Mouse (Mus musculus) midbrain, embryonic 13.5 days (tissue): ENCODE data around the gene Slbp. TPM values are rescaled to one million over a fixed set of nuclear protein-coding genes. Genes with fewer than 3 reads are reported as not detected.

Experiments used
- ATAC-seq: fragments of 200-750 bp; cut with Nextera tagmentation; 2 replicates; pipeline ENCODE4 v1.8.0; 2017; ENCODE audit warnings: mild to moderate bottlenecking, moderate TSS enrichment, moderate library complexity
- H3K27ac ChIP-seq: fragments of 300-500 bp; sonication (generic); 2 replicates; pipeline ENCODE4 v1.5.1; 2015; ENCODE audit warnings: inconsistent platforms, mild to moderate bottlenecking, moderate library complexity
- H3K27me3 ChIP-seq: fragments of 300-500 bp; sonication (generic); 2 replicates; pipeline ENCODE4 v1.6.1; 2015; ENCODE audit warnings: mild to moderate bottlenecking, inconsistent platforms
- H3K36me3 ChIP-seq: fragments of 300-500 bp; sonication (generic); 2 replicates; pipeline ENCODE4 v1.6.1; 2015; ENCODE audit warnings: mild to moderate bottlenecking, inconsistent platforms
- H3K4me1 ChIP-seq: fragments of 300-500 bp; sonication (generic); replicated peaks from 2 replicates; pipeline ENCODE4 v1.6.1; 2015; ENCODE audit warnings: inconsistent platforms
- H3K4me2 ChIP-seq: fragments of 300-500 bp; sonication (generic); replicated peaks from 2 replicates; pipeline ENCODE4 v1.6.1; 2015; ENCODE audit warnings: moderate library complexity, mild to moderate bottlenecking, inconsistent platforms
- H3K4me3 ChIP-seq: fragments of 300-500 bp; sonication (generic); replicated peaks from 2 replicates; pipeline ENCODE4 v1.5.1; 2015; ENCODE audit warnings: mild to moderate bottlenecking, inconsistent platforms
- H3K9ac ChIP-seq: fragments of 300-500 bp; sonication (generic); replicated peaks from 2 replicates; pipeline ENCODE4 v1.6.1; 2015; ENCODE audit warnings: mild to moderate bottlenecking, inconsistent platforms
- H3K9me3 ChIP-seq: fragments of 300-500 bp; sonication (generic); 2 replicates; pipeline ENCODE4 v1.6.1; 2016; ENCODE audit warnings: mild to moderate bottlenecking, inconsistent platforms
- WGBS: fragments of 180-500 bp; shearing (Covaris S2); methylation state at CpG from one replicate; pipeline ENCODE4 v1.1.7; 2015; 5-methylcytosine and 5-hydroxymethylcytosine counted together
- polyA plus RNA-seq: library from polyadenylated mRNA; unstranded; fragments of >200 nt; fragmentation: Nextera tagmentation; extraction: Ambion mirVana; gene quantifications from 2 replicates; pipeline ENCODE4 v1.2.1, GENCODE M21; 2015

The Slbp gene
- polyA plus RNA-seq, 1 experiment from 2014 or later: 143 TPM

DNA sequence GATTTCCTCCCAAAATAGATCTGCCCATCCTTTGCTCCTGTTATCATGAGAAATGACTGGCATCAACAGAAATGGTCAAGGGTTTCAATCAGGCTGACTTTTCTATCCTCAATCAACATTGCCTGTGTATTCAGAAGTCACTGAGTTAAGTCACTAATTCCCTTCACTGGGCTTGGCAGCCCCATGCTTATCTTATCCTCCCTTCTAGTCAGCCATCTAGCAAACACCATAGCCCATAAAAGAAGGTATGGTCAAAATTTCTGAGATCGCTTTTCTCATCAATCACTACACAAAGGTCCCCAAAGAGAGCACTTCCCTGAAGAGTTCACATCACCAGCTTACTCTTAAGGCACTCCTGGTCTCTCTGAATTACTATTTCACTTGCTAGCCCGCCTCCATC is 1.4 kb downstream of the Slbp start:
- peak overlapping the region; percentile 79 for H3K4me2 ChIP-seq
- whole genome bisulfite sequencing: 10% methylated on average over 2 of the region's 2 CpGs
- peak overlapping the region; percentile 96 for H3K27ac ChIP-seq
- peak overlapping the region; percentile 78 for H3K9ac ChIP-seq
- no peak for ATAC-seq
- peak overlapping the region; percentile 67 for H3K4me3 ChIP-seq
- H3K9me3 ChIP-seq: no peaks in the 10 kb centered on the region
- H3K36me3 ChIP-seq: peaks cover 55% of the 10 kb centered on the region
- H3K27me3 ChIP-seq: no peaks in the 10 kb centered on the region
- peaks cover 37% of the 10 kb centered on the region for H3K4me1 ChIP-seq

- H3K9ac ChIP-seq: no peak overlapping the region
- no peak for ATAC-seq
- no peak overlapping the region for H3K4me2 ChIP-seq
- no peaks in the 10 kb centered on the region for H3K27me3 ChIP-seq
- peaks cover 69% of the 10 kb centered on the region for H3K36me3 ChIP-seq
- H3K4me1 ChIP-seq: no peaks in the 10 kb centered on the region
- H3K9me3 ChIP-seq: no peaks in the 10 kb centered on the region
- H3K27ac ChIP-seq: no peak overlapping the region
- WGBS: 45% methylated on average over 3 of the region's 3 CpGs
- no peak overlapping the region for H3K4me3 ChIP-seq
Measured at GRCm38 (mm10) chr5:33640652-33641051, 11.7 kb downstream of the Slbp start.

- no peaks in the 10 kb centered on the region for H3K4me1 ChIP-seq
- H3K4me3 ChIP-seq: no peak overlapping the region
- H3K9ac ChIP-seq: peak overlapping the region; percentile 50
- H3K4me2 ChIP-seq: no peak overlapping the region
- no peaks in the 10 kb centered on the region for H3K27me3 ChIP-seq
- no peak for ATAC-seq
- no peaks in the 10 kb centered on the region for H3K9me3 ChIP-seq
- H3K27ac ChIP-seq: no peak overlapping the region
- 80% methylated on average over 4 of the region's 4 CpGs for WGBS
- H3K36me3 ChIP-seq: peaks cover 59% of the 10 kb centered on the region
Measured at GRCm38 (mm10) chr5:33638826-33639225, 13.5 kb downstream of the Slbp start.

DNA sequence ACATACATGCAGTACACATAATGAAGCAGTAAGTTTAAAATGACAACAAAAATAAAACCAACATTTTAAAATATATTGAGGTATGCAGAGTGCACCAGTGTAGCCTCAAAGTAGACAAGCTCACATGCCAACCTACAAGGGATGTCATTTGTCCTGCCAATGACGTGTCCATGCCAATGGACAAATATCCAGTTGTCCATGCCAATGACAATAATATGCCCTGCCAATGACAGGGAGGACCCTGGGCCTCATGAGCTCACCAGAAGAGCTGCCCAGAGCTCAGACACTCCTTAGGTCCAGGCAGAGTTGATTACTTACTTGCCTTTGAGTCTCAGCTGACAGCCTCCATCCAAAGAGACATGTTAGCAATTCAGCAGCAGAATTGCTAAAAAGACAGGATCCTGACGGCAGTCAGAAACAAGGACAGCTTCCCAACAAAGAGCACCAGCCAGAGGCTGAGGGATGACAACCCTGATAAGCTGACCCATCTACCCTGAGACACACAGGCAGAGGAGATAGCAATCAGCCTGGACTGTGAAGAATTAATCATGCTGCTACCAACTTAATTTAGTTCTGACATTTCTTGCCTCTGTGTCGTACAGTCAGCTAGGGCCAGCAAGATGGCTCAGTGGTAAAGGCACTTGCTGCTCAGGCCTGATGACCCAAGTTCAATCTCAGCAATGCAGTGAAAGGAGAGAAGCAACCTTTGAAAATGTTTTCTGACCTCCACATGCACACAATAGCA is 14.6 kb downstream of the Slbp start:
- 79% methylated on average over 3 of the region's 3 CpGs for WGBS
- no peaks in the 10 kb centered on the region for H3K9me3 ChIP-seq
- H3K4me2 ChIP-seq: no peak overlapping the region
- no peak for ATAC-seq
- no peaks in the 10 kb centered on the region for H3K27me3 ChIP-seq
- H3K4me3 ChIP-seq: no peak overlapping the region
- H3K27ac ChIP-seq: 0 out of 2 replicates have a peak overlapping the region, but pooled peaks have one; percentile 14
- no peaks in the 10 kb centered on the region for H3K4me1 ChIP-seq
- H3K36me3 ChIP-seq: peaks cover 48% of the 10 kb centered on the region
- H3K9ac ChIP-seq: no peak overlapping the region

- peaks cover 5% of the 10 kb centered on the region for H3K4me1 ChIP-seq
- H3K27me3 ChIP-seq: no peaks in the 10 kb centered on the region
- no peak overlapping the region for H3K4me3 ChIP-seq
- WGBS: 89% methylated on average over 3 of the region's 3 CpGs
- H3K9ac ChIP-seq: no peak overlapping the region
- no peak for ATAC-seq
- H3K4me2 ChIP-seq: no peak overlapping the region
- H3K27ac ChIP-seq: no peak overlapping the region
- H3K9me3 ChIP-seq: no peaks in the 10 kb centered on the region
- H3K36me3 ChIP-seq: peaks cover 29% of the 10 kb centered on the region
Measured at GRCm38 (mm10) chr5:33635361-33635760, 17.0 kb downstream of the Slbp start.

- no peak overlapping the region for H3K27ac ChIP-seq
- H3K36me3 ChIP-seq: peaks cover 9% of the 10 kb centered on the region; the same call in 1 of the 2 replicates
- no peaks in the 10 kb centered on the region for H3K9me3 ChIP-seq
- no peaks in the 10 kb centered on the region for H3K27me3 ChIP-seq
- no peak for ATAC-seq
- no peak overlapping the region for H3K4me3 ChIP-seq
- H3K4me2 ChIP-seq: no peak overlapping the region
- no peak overlapping the region for H3K9ac ChIP-seq
- WGBS: 90% methylated on average over 1 of the region's 1 CpGs
- peaks cover 23% of the 10 kb centered on the region for H3K4me1 ChIP-seq
Measured at GRCm38 (mm10) chr5:33632526-33632925, 19.8 kb downstream of the Slbp start.

- peaks cover 23% of the 10 kb centered on the region for H3K4me1 ChIP-seq
- ATAC-seq: no peak
- 84% methylated on average over 4 of the region's 4 CpGs for WGBS
Measured at GRCm38 (mm10) chr5:33630615-33631014, 21.8 kb downstream of the Slbp start.

GRCm38 (mm10) chr5:33630061-33630460 is 22.3 kb downstream of the Slbp start:
- Histone ChIP-seq H3K27ac (peak overlapping the region; percentile 41; the same call in 1 of the 2 replicates), H3K4me1 (peaks cover 23% of the 10 kb centered on the region), H3K36me3 (peaks cover 6% of the 10 kb centered on the region; the same call in 1 of the 2 replicates), H3K4me2 (peak overlapping the region; percentile 96), H3K27me3 (no peaks in the 10 kb centered on the region), H3K9ac (peak overlapping the region; percentile 56), H3K9me3 (no peaks in the 10 kb centered on the region), H3K4me3 (peak overlapping the region; percentile 85)
- ATAC-seq: peak; percentile 35
- 9% methylated on average over 9 of the region's 9 CpGs for WGBS

More at GRCm38 (mm10) chr5:33630615-33631014, 21.8 kb downstream of the Slbp start:
- peak overlapping the region; percentile 96 for H3K4me2 ChIP-seq
- H3K4me3 ChIP-seq: peak overlapping the region; percentile 85
- no peaks in the 10 kb centered on the region for H3K27me3 ChIP-seq
- no peaks in the 10 kb centered on the region for H3K9me3 ChIP-seq
- no peak overlapping the region for H3K27ac ChIP-seq
- peaks cover 6% of the 10 kb centered on the region; the same call in 1 of the 2 replicates for H3K36me3 ChIP-seq
- H3K9ac ChIP-seq: peak overlapping the region; percentile 56; the same call in 1 of the 2 replicates

GRCm38 (mm10) chr5:33629301-33629987 is 22.9 kb downstream of the Slbp start, which contains the start of the genes Fam53a and Gm9903:
Gene Fam53a (minus strand): TSS chr5:33629635.
Gene Gm9903 (plus strand): TSS chr5:33629925.
- Histone ChIP-seq H3K4me2 (peak within 1 kb of the TSS; percentile 96), H3K27me3 (no peaks in the 10 kb centered on the region), H3K4me1 (peaks cover 23% of the 10 kb centered on the region), H3K9me3 (no peaks in the 10 kb centered on the region), H3K27ac (peak within 1 kb of the TSS; percentile 88), H3K9ac (peak within 1 kb of the TSS; percentile 84), H3K36me3 (peaks cover under 1% of the 10 kb centered on the region; the same call in 1 of the 2 replicates), H3K4me3 (peak within 1 kb of the TSS; percentile 85)
- peak; percentile 97 for ATAC-seq
- WGBS: under 1% methylated on average over 96 of the region's 99 CpGs

GRCm38 (mm10) chr5:33628820-33629300 is 23.5 kb downstream of the Slbp start:
- Histone ChIP-seq H3K27me3 (no peaks in the 10 kb centered on the region), H3K4me3 (peak overlapping the region; percentile 85), H3K4me1 (peaks cover 23% of the 10 kb centered on the region), H3K9me3 (no peaks in the 10 kb centered on the region), H3K9ac (peak overlapping the region; percentile 84), H3K4me2 (peak overlapping the region; percentile 96), H3K27ac (peak overlapping the region; percentile 88), H3K36me3 (no peaks in the 10 kb centered on the region)
- WGBS: under 1% methylated on average over 24 of the region's 24 CpGs
- no peak for ATAC-seq

- 50% methylated on average over 4 of the region's 4 CpGs for WGBS
- H3K4me1 ChIP-seq: peaks cover 23% of the 10 kb centered on the region
- no peaks in the 10 kb centered on the region for H3K27me3 ChIP-seq
- ATAC-seq: no peak
- peak overlapping the region; percentile 96 for H3K4me2 ChIP-seq
- no peak overlapping the region for H3K9ac ChIP-seq
- no peaks in the 10 kb centered on the region for H3K9me3 ChIP-seq
- no peaks in the 10 kb centered on the region for H3K36me3 ChIP-seq
- H3K4me3 ChIP-seq: peak overlapping the region; percentile 85
- no peak overlapping the region for H3K27ac ChIP-seq
Measured at GRCm38 (mm10) chr5:33627968-33628367, 24.4 kb downstream of the Slbp start.

- 87% methylated on average over 3 of the region's 3 CpGs for WGBS
- H3K4me2 ChIP-seq: no peak overlapping the region
- H3K36me3 ChIP-seq: no peaks in the 10 kb centered on the region
- no peak for ATAC-seq
- no peak overlapping the region for H3K4me3 ChIP-seq
- H3K27ac ChIP-seq: no peak overlapping the region
- H3K27me3 ChIP-seq: no peaks in the 10 kb centered on the region
- H3K4me1 ChIP-seq: peaks cover 12% of the 10 kb centered on the region
- no peaks in the 10 kb centered on the region for H3K9me3 ChIP-seq
- no peak overlapping the region for H3K9ac ChIP-seq
Measured at GRCm38 (mm10) chr5:33623766-33624165, 28.6 kb downstream of the Slbp start.
